Mouse (Mus musculus) adrenal gland, postnatal 25 days (tissue): ENCODE measurements around the gene Gm3646. TPM values are rescaled to one million over a fixed set of nuclear protein-coding genes. Genes with fewer than 3 reads are reported as not detected.
A peak's percentile ranks its signal among the peaks of the same experiment; 100 is the strongest.

Experiments
- DNase-seq: peaks from one replicate; pipeline ENCODE4 v3.0.0; 2021; ENCODE audit warnings: mixed read lengths
- total RNA-seq: library from RNA; stranded (reverse); gene quantifications from 2 replicates; pipeline ENCODE4 v1.2.3, GENCODE M21; 2021

Gene Gm3646
- total RNA-seq, 1 experiment from 2014 or later: not detected

DNA sequence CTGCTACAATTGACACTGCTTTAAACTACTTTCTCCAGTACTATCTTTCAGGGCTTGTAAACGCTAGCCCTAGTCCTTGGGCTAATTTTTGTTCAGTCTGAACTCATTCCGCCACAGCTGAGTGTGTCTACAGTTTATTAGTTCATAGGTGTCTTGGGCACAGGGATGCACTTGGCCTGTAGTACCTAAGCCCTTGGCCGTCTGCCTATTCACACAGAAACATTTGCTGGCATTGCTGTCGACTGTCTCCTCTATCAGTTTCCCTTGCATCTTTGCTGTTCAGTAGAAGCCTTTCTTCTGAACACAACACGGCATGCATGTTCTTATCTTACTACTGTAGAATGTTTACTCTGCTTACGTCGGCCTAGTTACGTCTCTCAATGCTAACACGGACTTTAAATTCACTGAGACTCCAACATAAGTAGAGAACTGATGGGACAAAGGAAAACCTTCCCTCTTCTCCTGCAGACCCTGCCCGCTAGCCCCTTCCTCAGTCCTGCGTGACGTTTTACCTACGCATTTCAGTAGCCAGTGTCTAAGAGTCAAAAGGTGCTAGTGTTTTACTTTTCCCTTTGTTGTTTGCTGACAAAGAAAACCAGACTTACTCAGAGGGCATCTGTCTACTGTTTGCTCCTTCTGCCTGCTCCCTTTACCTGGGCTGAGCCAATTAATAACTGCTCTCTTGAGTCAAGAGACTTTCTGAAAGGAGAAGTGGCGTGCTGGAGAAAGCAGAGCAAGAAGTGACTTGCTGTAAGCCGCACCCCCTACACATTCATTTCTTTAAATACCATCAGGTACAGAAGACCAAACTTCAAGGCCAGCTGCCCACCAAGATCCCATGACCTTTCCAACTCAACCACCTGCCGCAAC, 25.8 kb downstream of the Gm3646 start:
- no peak for DNase-seq

DNA sequence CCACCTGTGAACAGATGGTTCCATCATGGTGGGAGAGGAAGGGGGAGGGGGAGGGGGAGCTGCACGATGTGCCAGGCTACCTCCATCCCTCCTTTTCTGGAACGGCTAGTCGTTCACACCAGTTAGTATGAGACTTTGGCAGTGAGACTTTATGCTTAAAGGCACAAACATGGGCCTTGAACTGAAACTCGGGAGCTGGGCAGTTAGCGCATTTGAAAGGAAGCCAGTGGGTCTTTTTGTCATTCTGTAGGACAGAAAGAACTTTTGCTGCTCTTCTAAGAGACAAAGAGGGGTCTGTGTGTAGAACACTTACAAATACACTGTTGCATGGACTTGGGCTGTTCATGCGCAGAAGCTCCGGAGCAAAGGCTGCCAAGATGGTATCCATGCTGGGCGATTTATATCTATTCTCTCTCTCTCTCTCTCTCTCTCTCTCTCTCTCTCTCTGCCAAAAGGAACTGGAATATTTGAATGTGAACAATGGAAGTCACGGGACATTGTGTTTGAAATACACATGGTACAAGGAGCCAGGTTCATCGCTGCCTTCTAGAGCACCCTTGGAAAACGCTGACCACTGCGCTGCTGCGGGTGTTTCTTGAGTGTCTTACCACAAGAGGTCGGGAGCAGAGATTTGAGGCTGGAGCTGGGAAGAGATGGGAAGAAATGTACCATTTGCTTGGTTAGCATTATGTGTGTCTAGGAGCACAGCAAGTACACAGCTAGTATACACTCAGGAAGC, 31.0 kb downstream of the Gm3646 start:
- no peak for DNase-seq

DNA sequence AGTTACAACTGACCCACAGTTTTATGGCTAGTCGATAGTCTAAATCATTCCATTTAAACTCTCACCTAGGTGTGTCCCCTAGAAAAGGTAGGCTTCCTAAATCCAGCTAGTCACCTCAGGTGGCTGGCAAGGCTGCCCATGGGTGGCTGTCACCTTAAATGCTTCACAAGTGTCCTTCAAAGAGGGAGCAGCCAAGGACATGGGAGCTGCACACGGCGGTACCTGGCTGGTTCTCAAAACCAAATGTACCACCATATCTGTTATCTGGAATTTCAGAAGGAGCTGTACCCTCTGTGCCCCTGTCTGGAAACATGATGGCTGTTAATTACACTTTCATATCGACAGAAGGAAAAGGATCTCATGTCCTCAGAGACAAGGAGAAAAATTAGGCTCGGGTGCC, 31.6 kb downstream of the Gm3646 start:
- no peak for DNase-seq

DNA sequence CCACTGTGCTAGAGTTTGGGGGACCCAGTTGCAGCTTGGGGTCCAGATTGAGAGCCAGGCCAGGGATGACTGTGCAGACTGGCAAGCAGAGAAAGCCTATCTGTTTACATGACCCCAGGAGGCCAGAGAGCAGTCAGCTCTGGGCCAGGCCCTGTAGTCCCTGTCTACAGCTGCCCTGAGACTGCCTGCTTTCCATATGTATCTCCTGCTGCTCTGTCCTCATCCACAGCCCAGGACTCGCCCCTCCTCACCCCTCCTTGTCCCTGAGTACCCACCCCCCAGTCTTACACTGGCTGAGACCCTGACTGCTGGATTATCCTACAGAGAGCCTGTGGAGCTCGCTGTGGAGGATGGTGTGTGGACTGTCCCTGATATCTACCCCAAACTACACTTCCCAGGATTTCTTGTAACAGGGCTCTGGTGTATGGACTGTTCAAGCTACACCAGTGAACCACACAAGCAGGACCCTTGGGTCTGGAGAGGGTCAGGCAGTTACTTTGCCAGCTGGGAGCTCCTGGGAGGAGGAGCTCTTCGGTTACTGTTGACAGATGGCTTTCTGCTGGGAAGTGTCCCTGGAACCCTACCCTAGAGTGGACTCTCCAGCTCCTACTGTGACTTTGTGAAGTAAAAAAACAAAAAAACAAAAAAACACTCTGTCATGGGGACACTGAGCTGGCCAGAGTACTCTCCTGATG, 32.6 kb downstream of the Gm3646 start:
- DNase-seq: no peak

DNA sequence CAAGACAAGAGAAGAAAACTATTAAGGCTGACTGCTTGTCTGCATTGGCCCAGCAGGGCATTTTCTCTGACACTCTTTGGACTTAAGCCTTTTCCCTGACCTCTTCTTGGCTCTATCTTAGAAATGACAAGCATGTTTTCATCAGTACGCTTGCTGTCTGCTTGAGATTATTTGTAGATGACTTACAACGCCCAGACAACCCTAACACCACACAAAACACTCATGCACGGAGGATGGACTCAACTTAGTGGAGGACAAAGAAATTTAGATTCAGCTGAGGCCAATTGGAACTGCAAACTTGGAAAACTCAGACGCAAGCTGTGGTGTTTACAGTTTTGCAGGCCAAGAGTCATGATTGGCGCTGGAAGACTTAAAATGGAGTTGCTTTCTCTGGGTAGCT, 34.7 kb downstream of the Gm3646 start:
- DNase-seq: no peak

DNA sequence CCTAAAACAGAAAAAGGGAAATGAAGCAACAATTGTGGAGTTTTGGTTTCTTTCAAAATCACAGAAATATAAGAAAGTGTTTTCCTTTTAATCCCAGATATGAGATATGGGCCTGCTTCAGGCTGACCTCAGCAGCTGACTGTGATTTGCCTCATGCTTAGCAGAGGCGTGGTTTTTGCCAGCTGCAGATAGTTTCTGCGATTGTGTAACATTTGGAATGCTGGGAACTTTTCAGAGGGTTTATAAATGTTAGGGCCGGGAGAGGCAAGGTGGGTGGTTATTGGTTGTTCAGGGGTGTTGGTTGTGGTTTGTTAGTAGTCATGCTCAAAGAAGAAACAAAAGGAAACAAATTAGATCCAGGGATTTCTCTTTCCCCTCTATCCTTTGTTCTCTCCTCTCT, 37.1 kb downstream of the Gm3646 start:
- no peak for DNase-seq

DNA sequence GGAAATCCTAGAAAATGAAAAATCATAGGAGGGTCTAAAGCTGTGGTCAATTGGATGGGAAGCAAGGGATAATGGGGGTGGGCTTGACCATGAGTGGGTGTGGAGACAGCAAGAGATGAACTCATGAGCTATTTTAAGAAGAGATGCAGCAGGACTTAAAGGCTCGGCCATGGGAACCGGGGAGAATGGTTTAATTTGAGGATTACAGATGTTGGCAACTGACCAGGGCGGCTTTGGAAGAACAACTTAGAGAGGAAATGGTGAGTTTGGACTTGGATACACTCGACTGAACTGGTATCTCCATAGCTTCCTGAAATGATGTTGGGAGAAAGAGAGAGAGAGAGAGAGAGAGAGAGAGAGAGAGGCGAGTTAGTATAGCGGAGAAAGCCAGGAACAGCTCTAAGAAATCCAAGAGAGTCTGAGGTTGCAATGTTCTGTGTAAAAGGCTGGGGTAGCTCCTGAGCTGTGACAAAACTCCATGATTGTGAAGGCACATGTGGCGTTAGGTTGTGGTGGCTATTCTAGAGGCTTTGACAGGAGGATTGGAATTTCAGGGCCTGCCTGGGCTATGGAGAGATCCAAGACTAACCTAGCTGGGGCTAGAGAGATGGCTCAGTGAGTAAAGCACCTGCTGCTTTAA, 39.2 kb downstream of the Gm3646 start:
- no peak for DNase-seq

DNA sequence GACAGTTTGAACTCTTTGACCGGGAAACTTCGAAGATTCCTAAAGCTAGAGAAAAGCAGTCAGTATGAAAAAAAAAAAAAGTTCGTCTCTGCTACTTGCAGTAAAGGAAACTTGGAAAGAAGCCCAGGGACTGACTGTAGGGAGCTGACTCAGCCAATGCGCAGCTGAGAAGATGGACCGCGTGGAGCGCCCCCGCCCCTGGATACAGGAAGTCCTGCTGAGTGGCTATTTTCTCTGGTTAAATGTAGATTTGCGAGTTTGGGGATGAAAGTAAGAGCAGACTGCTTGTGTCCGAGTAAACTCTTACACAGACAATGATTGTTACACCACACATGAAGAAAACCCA, 43.1 kb downstream of the Gm3646 start:
- peak; percentile 78 for DNase-seq

DNA sequence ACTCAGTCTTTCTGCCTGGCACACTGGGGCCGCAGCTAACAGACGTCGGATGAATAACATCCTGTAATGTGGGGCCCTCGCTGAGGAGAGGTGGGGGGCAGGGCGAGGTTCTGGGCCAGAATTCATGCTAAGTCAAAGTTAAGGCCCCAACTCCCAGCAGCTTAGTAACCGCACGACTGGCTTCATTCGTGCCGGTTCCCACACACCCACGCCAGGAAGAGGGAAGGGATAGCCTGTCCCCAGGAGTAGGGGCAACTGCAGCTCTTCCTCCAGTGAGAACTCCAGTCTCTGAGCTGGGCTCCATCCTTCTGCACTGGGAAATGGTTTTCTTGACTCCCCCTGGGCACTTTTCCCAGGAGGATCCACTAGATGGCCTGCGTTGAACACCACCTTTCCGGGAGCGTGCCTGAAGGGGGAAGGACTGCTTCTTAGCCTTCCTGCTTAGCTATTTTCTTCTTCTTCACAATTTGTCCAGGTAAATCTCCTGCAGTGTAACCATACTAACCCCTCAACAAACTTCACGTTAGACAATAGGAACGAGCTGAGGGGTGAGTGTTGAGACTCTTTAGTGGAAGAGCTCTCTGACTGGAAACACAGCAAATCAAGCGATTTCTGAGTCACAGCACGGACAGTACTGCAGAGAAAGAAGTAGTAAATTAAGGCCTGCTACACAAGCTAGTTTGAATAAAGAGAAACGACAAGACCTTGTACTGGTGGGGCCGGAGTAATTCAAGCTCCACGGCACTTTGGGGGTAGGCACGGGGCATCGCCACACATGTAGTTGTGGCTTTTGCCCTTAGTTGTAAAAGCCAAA, 43.7 kb downstream of the Gm3646 start:
- DNase-seq: peak; percentile 59

DNA sequence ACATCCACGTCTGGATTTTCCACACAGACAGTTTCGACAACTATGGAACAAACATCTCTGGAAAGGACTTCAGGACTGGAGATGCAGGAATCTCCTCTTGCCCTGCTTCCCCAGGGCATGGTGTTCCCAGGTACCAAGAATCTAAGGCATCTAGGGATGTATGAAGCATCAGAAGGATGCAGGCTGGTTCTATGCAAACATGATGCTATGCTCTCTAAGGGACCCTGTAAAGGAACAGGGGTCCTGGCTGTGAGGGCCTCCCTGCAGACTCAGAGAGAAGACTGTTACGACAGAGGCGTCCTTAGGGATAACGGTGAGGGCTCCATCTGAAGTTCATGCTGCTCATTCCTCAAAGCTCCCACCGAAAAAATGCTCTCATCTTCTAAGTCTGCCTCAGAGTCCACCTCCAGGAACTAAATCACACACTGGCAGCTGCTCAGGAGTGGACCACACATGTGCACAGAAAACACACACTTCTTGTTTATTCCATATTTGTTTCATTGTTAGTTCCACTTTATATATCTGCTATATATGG, 44.9 kb downstream of the Gm3646 start:
- DNase-seq: no peak

DNA sequence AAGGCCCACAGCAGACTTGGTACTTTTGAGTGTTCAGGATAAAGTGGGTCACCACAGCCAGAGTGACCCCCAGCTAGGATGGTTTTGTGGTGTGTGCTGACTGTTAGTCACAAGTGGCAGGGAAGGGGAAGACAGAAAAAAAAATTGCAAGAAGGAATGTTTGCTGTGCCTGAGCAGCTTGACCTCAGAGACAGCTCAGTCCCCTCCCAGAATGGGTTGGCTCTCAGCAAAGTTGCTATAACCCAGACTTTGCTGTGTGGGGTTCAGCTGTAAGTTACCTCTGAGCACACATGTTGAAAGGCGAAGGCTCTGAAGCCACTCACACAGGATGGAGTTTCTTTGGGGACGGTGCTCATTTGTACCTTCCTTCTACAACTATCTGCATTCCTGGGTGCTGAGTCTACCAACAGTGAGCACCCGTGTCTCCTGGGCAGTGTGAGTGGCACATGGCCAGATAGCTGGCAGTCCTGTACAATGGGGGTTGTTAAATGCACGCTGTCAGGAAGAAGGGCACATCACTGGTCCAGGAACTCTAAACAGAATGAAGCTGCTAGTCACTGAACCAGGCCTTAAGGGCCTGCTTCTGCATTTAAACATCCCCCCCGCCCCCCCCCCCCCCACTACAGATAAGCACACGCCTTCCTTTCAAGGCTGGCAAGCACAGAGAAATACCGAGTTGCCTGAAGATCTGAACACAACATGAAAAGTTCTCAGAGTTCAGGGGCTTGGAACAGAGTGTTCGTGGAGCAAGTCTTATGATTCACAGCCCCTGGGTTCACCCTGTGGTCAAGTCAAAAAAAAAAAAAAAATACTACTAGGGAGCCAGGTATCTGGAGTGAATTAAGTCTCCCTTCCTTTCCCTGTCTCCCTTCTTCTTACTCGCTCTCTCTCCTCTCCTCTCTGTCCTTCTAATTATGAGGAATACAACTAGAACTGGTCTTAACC, 45.6 kb downstream of the Gm3646 start:
- DNase-seq: peak; percentile 60

DNA sequence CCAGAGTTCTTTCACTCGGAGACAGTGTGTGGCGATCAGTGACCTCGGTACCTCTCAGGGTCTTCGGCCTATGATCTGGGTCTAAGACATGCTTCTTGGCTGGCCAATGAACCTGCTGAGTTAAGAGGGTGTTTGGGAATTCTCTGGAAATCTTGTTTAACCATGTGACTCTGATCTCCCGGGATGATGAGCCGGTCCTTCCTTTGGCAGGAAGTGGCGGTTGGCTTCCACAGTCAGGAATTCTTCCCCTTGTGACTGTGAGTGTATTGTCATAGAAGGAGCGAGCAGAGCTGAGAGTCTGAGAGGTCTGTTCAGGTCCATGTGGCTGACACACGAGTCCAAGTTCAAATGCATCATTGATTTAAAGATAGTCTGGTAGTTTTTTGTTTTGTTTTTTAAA, 46.9 kb downstream of the Gm3646 start:
- no peak for DNase-seq

DNA sequence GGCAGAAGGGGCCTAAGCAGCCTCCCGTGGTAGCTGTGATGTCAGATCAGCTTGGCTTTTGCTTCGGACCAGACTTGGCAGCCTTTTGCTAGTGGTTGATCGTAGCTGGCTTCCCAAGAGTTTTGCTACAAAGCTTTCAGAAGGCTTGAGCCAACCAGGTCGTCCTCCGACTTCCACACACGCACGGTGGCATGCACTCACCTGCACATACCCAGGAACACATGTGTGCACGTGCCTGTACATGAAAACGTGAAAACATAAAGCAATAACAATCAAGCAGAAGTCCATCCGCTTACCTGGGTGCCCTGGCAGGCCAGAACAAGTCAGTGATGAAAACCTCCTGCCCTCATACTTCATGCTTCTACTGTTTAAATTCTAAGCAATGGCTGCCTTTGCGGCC, 48.2 kb downstream of the Gm3646 start:
- DNase-seq: no peak

DNA sequence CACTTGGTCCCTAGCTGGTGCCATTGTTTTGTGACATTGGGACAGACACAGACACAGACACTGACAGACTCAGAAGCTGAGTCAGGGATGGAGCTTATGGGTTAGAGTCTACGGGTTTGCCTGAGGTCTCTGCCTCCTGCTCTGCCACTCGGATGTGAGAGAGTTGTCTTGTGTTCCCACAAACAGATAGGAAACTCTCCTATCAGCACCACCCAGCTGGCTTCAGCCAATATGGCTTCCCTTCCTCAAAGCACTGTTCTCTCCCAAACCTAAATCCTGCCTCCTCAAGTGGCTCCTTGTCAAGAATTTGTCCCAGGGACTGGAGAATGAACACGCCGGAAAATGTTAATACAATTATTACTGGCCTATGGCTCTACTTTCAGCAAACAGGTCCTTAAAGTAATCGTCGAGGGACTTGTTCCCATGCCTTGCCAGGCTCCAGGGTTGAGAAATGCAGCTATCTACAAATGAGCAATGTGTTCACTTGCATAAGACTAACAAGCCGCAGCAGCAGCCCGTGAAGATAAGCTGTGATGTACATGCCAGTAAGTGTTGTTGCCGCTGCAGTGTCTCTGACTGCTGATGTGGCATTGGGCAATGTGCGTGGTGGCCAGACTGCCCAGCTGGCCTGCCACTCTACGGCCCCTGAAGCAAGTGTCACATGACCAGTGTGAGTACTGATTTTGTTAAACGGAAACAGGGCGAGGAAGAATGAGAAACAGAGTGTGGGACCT, 50.7 kb downstream of the Gm3646 start:
- no peak for DNase-seq

Other genes with a start within 250 kb of the Gm3646 start
- 38.9 and 55.6 TPM in 2 replicates for gene Rnf149, start 227.9 kb downstream of the Gm3646 start, total RNA-seq
- 0.14 and 0.18 TPM in 2 replicates for gene Creg2, start 153.9 kb downstream of the Gm3646 start, total RNA-seq
- 0.39 TPM in 1 of 2 replicates, not detected in the other for gene Rfx8, start 84.3 kb downstream of the Gm3646 start, total RNA-seq
- gene Map4k4, start 95.6 kb upstream of the Gm3646 start, total RNA-seq: 121 and 138 TPM in 2 replicates